Comparison of ENCODE assay signal across 9 mouse cellular contexts in the genomic region with DNA sequence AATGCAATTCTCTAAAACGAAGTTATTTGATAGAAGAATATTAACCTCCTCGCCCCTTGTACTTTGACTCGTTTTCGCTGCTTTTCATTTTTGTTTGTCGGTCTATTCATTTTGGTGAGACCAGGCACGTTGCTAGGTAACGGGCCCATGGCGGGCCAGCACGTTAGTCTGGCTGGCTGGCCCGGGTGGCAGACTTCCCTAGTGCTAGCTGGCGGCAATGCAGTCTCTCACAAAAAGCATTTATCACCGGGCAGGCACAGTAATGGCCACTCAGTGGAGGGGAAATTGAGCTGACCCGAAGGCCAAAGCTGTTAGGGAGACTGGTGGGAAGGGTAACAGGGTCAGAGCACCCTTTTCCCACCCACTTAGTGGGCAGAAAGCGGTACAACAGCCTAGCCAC.
A peak's percentile ranks its signal among the peaks of the same experiment; 100 is the strongest.
DNase-seq lines count a peak whose midpoint lies in the region; ATAC-seq lines count a peak whose summit lies in the region.
"Had no signal": no experiment of that assay in that cellular context is flagged by ENCODE, and none has a peak within 500 bp of the region (broad histone marks: within the 10 kb centered on the region; RNA-seq: fewer than 3 reads in every experiment).

No protein-coding gene starts in this region.

- H3K36me3 ChIP-seq in embryonic facial prominence, embryonic 15.5 days: no peaks in the 10 kb centered on the region
- no peaks in the 10 kb centered on the region for H3K36me3 ChIP-seq in hindbrain, embryonic 14.5 days (replicated peaks; ENCODE audit: control insufficient read depth, insufficient read depth)
- H3K36me3 ChIP-seq in neural tube, embryonic 11.5 days (ENCODE audit: control insufficient read depth, insufficient read depth, low read length): no peaks in the 10 kb centered on the region

- H3K4me3 ChIP-seq in embryonic facial prominence, embryonic 15.5 days (replicated peaks): no peak overlapping the region
- H3K4me3 ChIP-seq in hindbrain, embryonic 14.5 days (replicated peaks; ENCODE audit: low read length): no peak overlapping the region
- no peak overlapping the region for H3K4me3 ChIP-seq in neural tube, embryonic 11.5 days (ENCODE audit: low read depth, low read length)
- H3K4me3 ChIP-seq: megakaryocyte, embryonic 14.5 days had no signal

- no peak overlapping the region for H3K9ac ChIP-seq in embryonic facial prominence, embryonic 15.5 days
- no peak overlapping the region for H3K9ac ChIP-seq in hindbrain, embryonic 14.5 days
- H3K9ac ChIP-seq in neural tube, embryonic 11.5 days (ENCODE audit: low read length): no peak overlapping the region

- 5% methylated on average over 14 of the region's 14 CpGs for WGBS in embryonic facial prominence, embryonic 15.5 days
- WGBS in hindbrain, embryonic 14.5 days: 2% methylated on average over 14 of the region's 14 CpGs
- 5% methylated on average over 14 of the region's 14 CpGs for WGBS in neural tube, embryonic 11.5 days

- H3K4me2 ChIP-seq in embryonic facial prominence, embryonic 15.5 days (replicated peaks): peak overlapping the region; percentile 17; the same call in 1 of the 2 replicates
- peak overlapping the region; percentile 33 for H3K4me2 ChIP-seq in hindbrain, embryonic 14.5 days (replicated peaks)
- H3K4me2 ChIP-seq in neural tube, embryonic 11.5 days (ENCODE audit: low read depth): no peak overlapping the region

- H3K4me1 ChIP-seq in embryonic facial prominence, embryonic 15.5 days: 0 out of 2 replicates have a peak, but pooled peaks cover 4% of the 10 kb centered on the region
- peaks cover 12% of the 10 kb centered on the region; the same call in 1 of the 2 replicates for H3K4me1 ChIP-seq in hindbrain, embryonic 14.5 days (replicated peaks; ENCODE audit: control insufficient read depth, insufficient read depth, low read length)
- no peaks in the 10 kb centered on the region for H3K4me1 ChIP-seq in neural tube, embryonic 11.5 days (ENCODE audit: control insufficient read depth, insufficient read depth, low read length)
- H3K4me1 ChIP-seq: megakaryocyte, embryonic 14.5 days had no signal

- peak; percentile 48 for DNase-seq in ovary, adult 18-20 months (ENCODE audit: low spot score)
- no peak for DNase-seq in ovary, postnatal 10 days (ENCODE audit: low spot score)
- DNase-seq in hindbrain, embryonic 14.5 days (ENCODE audit: low spot score): peak; percentile 85
- peak; percentile 30 to 57 for DNase-seq in layer of hippocampus, postnatal 25 days (ENCODE audit: extremely low spot score in 1 of 2, low spot score in 1 of 2)
- DNase-seq in neural tube, embryonic 11.5 days (ENCODE audit: low spot score): peak; percentile 88
- no peak for DNase-seq in urinary bladder, postnatal 10 days (ENCODE audit: low spot score)

- no peaks in the 10 kb centered on the region; the same call in 1 of the 2 replicates for H3K27me3 ChIP-seq in embryonic facial prominence, embryonic 15.5 days
- peaks cover 70% of the 10 kb centered on the region for H3K27me3 ChIP-seq in hindbrain, embryonic 14.5 days (ENCODE audit: control insufficient read depth, insufficient read depth, low read length)
- H3K27me3 ChIP-seq in neural tube, embryonic 11.5 days (ENCODE audit: control insufficient read depth, insufficient read depth, low read length): peaks cover 53% of the 10 kb centered on the region
- H3K27me3 ChIP-seq: megakaryocyte, embryonic 14.5 days had no signal

- ATAC-seq in embryonic facial prominence, embryonic 15.5 days (ENCODE audit: insufficient number of reproducible peaks, low FRiP score, low TSS enrichment, low read depth): no peak
- ATAC-seq in hindbrain, embryonic 14.5 days (ENCODE audit: low FRiP score): peak; percentile 92
- ATAC-seq in neural tube, embryonic 11.5 days (ENCODE audit: insufficient read depth, low FRiP score, low TSS enrichment): peak; percentile 95
- ATAC-seq in CD4-positive, CD25-positive, alpha-beta regulatory T cell, adult 4 months: no peak

- H3K9me3 ChIP-seq in embryonic facial prominence, embryonic 15.5 days (replicated peaks): no peaks in the 10 kb centered on the region
- no peaks in the 10 kb centered on the region for H3K9me3 ChIP-seq in hindbrain, embryonic 14.5 days (ENCODE audit: control insufficient read depth, low read length)
- H3K9me3 ChIP-seq in neural tube, embryonic 11.5 days (ENCODE audit: control insufficient read depth, low read length): no peaks in the 10 kb centered on the region; the same call in 1 of the 2 replicates

- no peak overlapping the region for H3K27ac ChIP-seq in embryonic facial prominence, embryonic 15.5 days (replicated peaks)
- H3K27ac ChIP-seq in hindbrain, embryonic 14.5 days: no peak overlapping the region
- no peak overlapping the region for H3K27ac ChIP-seq in neural tube, embryonic 11.5 days (ENCODE audit: low read depth, low read length)

Comparison
In these comparisons a context has a peak if more than half of its experiments do, and no peak if none do; other contexts are left out.
1. DNase-seq: peak in ovary, adult 18-20 months (single experiment), hindbrain, embryonic 14.5 days (single experiment), layer of hippocampus, postnatal 25 days (2 of 2) and neural tube, embryonic 11.5 days (single experiment); none in ovary, postnatal 10 days (single experiment) and urinary bladder, postnatal 10 days (single experiment).
2. ATAC-seq: peak in hindbrain, embryonic 14.5 days (single experiment) and neural tube, embryonic 11.5 days (single experiment); none in embryonic facial prominence, embryonic 15.5 days (single experiment) and CD4-positive, CD25-positive, alpha-beta regulatory T cell, adult 4 months (single experiment).